Mouse (Mus musculus): Measurements from ENCODE around the gene Nuak1. TPM values are rescaled to one million over a fixed set of nuclear protein-coding genes. Genes with fewer than 3 reads are reported as not detected.

Gene Nuak1
- total RNA-seq, 2 experiments from 2014 or later, result 62.7 to 66.4 TPM

- no peak for DNase-seq (ENCODE audit: low spot score in 2 of 2)
Observed at GRCm38 (mm10) chr10:84345730-84346129, 94.7 kb downstream of the Nuak1 start.

DNA sequence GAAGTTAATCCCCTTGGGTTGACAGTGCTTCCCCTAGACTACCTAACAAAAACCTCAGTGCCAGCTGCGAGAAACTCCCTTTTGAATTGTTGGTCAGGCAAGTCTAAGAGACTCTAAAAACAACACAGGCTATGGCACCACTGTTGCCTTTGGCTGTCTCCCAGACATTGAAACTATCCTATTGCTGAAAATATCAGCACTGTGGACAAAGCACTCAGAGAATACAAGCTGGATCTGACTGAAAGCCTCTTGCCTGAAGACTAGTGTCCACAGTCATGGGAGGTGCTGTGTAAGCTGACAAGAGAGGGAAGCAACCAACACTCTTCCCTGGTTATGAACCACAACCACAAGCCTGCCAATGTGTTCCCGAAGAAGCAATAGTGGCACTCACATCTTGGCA lies 96.9 kb downstream of the Nuak1 start:
- no peak for DNase-seq (ENCODE audit: low spot score in 2 of 2)

DNA sequence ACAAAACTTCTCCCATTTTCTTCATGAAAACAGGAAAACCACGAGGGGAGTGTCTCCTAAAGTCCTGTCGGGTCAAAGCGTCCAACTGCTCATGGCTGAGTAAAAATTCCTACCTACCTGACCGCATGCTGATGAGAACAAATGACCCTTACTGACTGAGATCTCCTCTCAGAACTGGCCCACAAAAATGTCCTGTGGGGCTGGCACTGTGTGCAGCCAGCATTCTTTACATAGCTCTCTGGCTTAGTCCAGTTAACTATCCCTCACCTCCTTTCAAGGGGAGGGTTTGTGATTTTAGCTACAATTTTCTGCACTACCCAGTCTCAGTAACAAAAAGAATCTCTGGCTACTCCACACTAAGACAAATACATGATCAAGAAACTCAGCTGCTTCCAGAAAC lies 100.9 kb downstream of the Nuak1 start:
- DNase-seq (ENCODE audit: low spot score in 2 of 2), result no peak

DNA sequence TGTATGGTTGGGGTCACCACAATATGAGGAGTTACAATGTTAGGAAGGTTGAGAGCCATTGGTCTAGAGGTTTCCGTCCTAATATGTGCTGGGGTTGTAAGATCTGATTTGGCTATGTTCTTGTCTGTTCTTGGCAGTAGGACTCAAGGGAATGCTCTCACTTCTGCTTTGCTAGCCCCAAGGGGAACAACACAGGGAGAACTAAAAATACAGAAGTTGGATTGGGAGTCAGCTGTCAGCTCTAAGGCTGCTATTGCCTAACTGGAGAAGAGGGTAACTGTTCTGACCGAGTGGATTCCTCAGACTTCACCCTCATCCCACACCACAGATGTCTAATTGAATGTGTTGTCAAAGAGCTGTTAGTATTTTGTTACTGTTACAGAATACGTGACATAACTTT lies 101.6 kb downstream of the Nuak1 start:
- DNase-seq (ENCODE audit: low spot score in 2 of 2), result peak in 1 of 2 experiments; percentile 37

GRCm38 (mm10) chr10:84335441-84335840 lies 105.0 kb downstream of the Nuak1 start:
- no peak for DNase-seq (ENCODE audit: low spot score in 2 of 2)

GRCm38 (mm10) chr10:84329822-84330221 lies 110.6 kb downstream of the Nuak1 start:
- no peak for DNase-seq (ENCODE audit: low spot score in 2 of 2)

- DNase-seq (ENCODE audit: low spot score in 2 of 2), result no peak
Observed at GRCm38 (mm10) chr10:84329336-84329735, 111.1 kb downstream of the Nuak1 start.

DNA sequence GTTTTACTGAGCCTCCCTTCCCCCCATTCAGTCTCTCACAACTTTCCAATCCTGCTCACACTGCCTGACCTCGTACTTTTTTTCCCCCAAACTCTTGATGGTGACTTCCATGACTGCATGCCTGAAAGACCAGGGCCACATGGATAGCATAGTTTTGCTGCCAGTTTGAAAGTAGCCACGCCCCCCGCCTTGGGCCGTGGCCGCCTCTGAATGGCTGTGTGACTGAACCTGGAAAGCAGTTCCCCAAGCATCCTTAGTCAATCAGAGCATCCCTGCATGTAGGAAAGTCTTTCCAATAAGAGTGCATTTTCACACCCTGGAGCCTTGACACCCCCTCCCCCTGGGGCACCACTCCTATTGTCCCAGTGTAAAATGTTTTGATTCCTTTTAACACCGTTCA lies 116.4 kb downstream of the Nuak1 start:
- DNase-seq (ENCODE audit: low spot score in 2 of 2), result no peak

Other genes starting within 250 kb of the Nuak1 start
- 10 to 100 TPM; 18.7 to 19.9 TPM for gene Ckap4, start 93.5 kb upstream of the Nuak1 start, total RNA-seq (2021)
- gene Tcp11l2, start 136.0 kb upstream of the Nuak1 start, total RNA-seq (2021), result 10 to 100 TPM; 24.7 to 30.3 TPM
- gene Polr3b, start 181.7 kb upstream of the Nuak1 start, total RNA-seq (2021), result 10 to 100 TPM; 15.7 to 16.0 TPM

Measured in layer of hippocampus, adult 18-20 months (tissue).